Mouse (Mus musculus) midbrain, embryonic 13.5 days (tissue): ENCODE measurements at regions not wholly inside any gene's neighbourhood (a gene's known extent, or its start where the extent isn't known, plus 50 kb on each side); places are given as distances from the start of the nearest gene placed in this dataset.
A peak's percentile ranks its signal among the peaks of the same experiment; 100 is the strongest.

ENCODE experiments used
- ATAC-seq: fragments of 200-750 bp; cut with Nextera tagmentation; 2 replicates; pipeline ENCODE4 v1.8.0; 2017; ENCODE audit warnings: mild to moderate bottlenecking, moderate TSS enrichment, moderate library complexity
- H3K27ac ChIP-seq: fragments of 300-500 bp; sonication (generic); 2 replicates; pipeline ENCODE4 v1.5.1; 2015; ENCODE audit warnings: inconsistent platforms, mild to moderate bottlenecking, moderate library complexity
- H3K27me3 ChIP-seq: fragments of 300-500 bp; sonication (generic); 2 replicates; pipeline ENCODE4 v1.6.1; 2015; ENCODE audit warnings: mild to moderate bottlenecking, inconsistent platforms
- H3K36me3 ChIP-seq: fragments of 300-500 bp; sonication (generic); 2 replicates; pipeline ENCODE4 v1.6.1; 2015; ENCODE audit warnings: mild to moderate bottlenecking, inconsistent platforms
- H3K4me1 ChIP-seq: fragments of 300-500 bp; sonication (generic); replicated peaks from 2 replicates; pipeline ENCODE4 v1.6.1; 2015; ENCODE audit warnings: inconsistent platforms
- H3K4me2 ChIP-seq: fragments of 300-500 bp; sonication (generic); replicated peaks from 2 replicates; pipeline ENCODE4 v1.6.1; 2015; ENCODE audit warnings: moderate library complexity, mild to moderate bottlenecking, inconsistent platforms
- H3K4me3 ChIP-seq: fragments of 300-500 bp; sonication (generic); replicated peaks from 2 replicates; pipeline ENCODE4 v1.5.1; 2015; ENCODE audit warnings: mild to moderate bottlenecking, inconsistent platforms
- H3K9ac ChIP-seq: fragments of 300-500 bp; sonication (generic); replicated peaks from 2 replicates; pipeline ENCODE4 v1.6.1; 2015; ENCODE audit warnings: mild to moderate bottlenecking, inconsistent platforms
- H3K9me3 ChIP-seq: fragments of 300-500 bp; sonication (generic); 2 replicates; pipeline ENCODE4 v1.6.1; 2016; ENCODE audit warnings: mild to moderate bottlenecking, inconsistent platforms
- WGBS: fragments of 180-500 bp; shearing (Covaris S2); methylation state at CpG from one replicate; pipeline ENCODE4 v1.1.7; 2015; 5-methylcytosine and 5-hydroxymethylcytosine counted together

DNA sequence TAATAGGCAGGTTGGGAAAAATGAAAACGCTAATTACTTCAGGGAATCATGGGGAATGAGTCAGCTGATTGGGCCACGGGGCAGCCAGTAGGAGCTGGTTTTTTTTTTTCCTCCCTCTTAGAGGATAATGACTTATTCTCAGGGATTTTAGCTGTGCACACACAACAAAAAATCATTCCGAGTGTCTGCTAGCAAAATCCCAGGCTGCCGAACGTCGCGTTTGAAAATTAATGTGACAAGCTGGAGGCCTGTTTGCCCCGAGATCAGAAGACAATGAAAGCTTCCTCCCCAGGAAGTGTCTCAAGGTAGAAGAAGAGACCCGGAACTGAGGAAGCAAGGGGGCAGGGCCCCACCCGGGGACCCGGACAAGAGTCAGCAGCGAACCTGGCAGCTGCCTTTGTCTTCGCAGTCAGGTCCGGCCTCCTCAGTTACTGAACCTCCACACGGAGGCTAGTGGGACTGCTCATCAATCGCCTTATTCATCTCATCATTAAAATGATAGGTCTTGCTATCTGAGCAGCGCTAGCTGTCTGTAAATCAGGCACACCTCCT, 350.8 kb upstream of the Zmiz1 start:
- Histone ChIP-seq H3K4me3 (peak overlapping the region; percentile 15; the same call in 1 of the 2 replicates), H3K27me3 (no peaks in the 10 kb centered on the region)

DNA sequence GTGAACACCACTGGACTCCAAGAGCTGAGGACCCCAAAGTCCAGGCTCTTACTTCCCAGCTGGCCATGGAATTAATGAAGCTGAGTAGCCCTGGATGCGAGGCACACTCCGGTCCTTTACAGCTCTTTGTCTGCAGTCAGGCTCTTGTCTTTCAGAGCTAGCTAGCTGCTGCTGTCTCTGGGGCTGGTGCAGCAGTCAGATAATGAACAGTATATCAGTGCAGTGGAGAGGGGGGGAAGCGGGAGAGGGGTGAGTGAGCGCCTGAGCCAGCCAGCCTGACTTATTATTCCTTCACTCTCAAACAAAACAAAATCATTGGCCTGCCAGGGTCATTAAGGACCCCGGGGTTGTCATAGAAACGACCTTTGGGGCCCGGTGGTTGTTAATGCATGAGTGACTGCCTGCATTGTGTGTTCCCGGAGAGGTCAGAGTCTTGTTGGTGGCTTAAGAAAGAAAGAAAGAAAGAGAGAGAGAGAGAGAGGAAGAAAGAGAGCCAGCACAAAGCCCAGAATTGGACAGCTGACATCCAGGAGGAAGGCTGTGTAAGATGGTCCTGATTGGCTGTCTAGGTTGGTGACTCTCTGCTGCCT, 350.2 kb upstream of the Zmiz1 start:
- Histone ChIP-seq H3K4me1 (peaks cover 39% of the 10 kb centered on the region), H3K4me3 (no peak overlapping the region; the same call in 1 of the 2 replicates), H3K27me3 (no peaks in the 10 kb centered on the region), H3K9ac (peak overlapping the region; percentile 54), H3K27ac (peak overlapping the region; percentile 97), H3K4me2 (peak overlapping the region; percentile 37), H3K9me3 (no peaks in the 10 kb centered on the region), H3K36me3 (no peaks in the 10 kb centered on the region)
- peak; percentile 97 for ATAC-seq
- WGBS, result 1% methylated on average over 8 of the region's 8 CpGs

More for the DNA sequence above, 350.8 kb upstream of the Zmiz1 start:
- Histone ChIP-seq H3K27ac (peak overlapping the region; percentile 97), H3K4me1 (peaks cover 39% of the 10 kb centered on the region), H3K4me2 (peak overlapping the region; percentile 37), H3K9ac (peak overlapping the region; percentile 54), H3K9me3 (no peaks in the 10 kb centered on the region), H3K36me3 (no peaks in the 10 kb centered on the region)
- 3% methylated on average over 17 of the region's 17 CpGs for WGBS
- ATAC-seq, result peak; percentile 65

DNA sequence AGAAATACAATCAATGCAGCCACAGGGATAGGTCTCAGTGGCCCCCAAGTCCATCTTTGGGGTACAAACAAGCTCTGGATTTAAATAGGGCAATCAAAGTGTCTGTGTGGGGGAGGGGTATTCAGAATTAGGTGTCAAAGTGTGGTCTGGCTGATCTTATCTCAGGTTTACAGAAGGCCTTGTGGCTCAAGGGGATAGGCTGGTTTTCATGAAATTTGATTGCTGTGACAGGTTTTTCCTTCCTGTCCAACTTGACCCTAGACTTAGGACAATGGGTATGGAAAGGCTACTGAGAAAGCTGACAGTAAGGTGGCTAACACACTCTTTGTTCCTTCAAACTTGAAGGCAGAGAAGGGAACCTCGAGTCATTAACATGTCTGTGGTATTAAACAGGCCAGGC, 349.3 kb upstream of the Zmiz1 start:
- ATAC-seq, result no peak
- Histone ChIP-seq H3K4me2 (no peak overlapping the region), H3K27me3 (no peaks in the 10 kb centered on the region), H3K4me1 (peaks cover 42% of the 10 kb centered on the region), H3K9me3 (no peaks in the 10 kb centered on the region), H3K9ac (no peak overlapping the region), H3K27ac (peak overlapping the region; percentile 97), H3K4me3 (no peak overlapping the region), H3K36me3 (no peaks in the 10 kb centered on the region)
- WGBS, result 34% methylated on average over 1 of the region's 1 CpGs

DNA sequence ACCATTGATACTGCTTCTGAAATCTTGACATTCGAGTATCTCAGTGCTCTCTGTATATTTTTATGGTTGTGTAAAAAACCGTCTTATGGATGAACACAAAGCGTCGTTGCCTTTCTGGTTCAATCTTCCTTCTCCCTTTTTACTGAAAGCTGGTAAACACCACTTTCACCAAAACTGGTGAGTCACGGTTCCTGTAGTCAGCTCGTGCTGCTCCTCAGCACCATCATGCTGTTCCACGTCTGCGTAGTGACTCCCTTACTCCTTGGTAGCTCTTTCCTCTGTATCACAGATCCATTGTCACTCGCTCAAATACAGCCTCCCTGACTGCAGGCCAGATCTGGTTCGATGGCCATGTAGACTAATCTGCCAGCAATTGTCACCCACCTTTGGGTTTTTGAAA, 346.2 kb upstream of the Zmiz1 start:
- Histone ChIP-seq H3K9me3 (0 out of 2 replicates have a peak, but pooled peaks cover under 1% of the 10 kb centered on the region), H3K27me3 (no peaks in the 10 kb centered on the region), H3K27ac (no peak overlapping the region), H3K4me2 (no peak overlapping the region), H3K9ac (no peak overlapping the region), H3K4me3 (no peak overlapping the region), H3K4me1 (peaks cover 41% of the 10 kb centered on the region), H3K36me3 (no peaks in the 10 kb centered on the region)
- 79% methylated on average over 10 of the region's 10 CpGs for WGBS
- no peak for ATAC-seq

DNA sequence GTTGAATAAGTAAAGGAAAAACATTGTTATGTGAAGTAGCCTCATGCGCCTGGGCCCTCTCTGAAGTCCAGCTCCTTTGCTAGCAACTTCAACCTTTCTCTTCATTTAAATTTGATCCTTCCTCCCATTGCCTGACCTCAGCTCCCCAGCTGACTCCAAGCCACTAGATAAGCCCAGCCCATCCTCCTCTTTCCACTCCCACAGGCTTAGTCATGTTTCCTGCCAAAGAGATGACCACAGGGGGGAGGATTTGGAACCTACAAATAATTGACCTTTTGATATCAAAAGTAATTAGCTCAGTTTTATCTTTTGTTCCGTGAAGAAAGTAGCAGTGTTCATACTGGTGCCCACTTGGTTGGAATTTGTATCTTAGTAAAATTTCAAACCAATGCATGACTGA, 345.7 kb upstream of the Zmiz1 start:
- no peak overlapping the region for H3K9ac ChIP-seq
- no peak overlapping the region for H3K4me2 ChIP-seq
- H3K4me1 ChIP-seq, result peaks cover 36% of the 10 kb centered on the region
- H3K36me3 ChIP-seq, result no peaks in the 10 kb centered on the region
- no peak overlapping the region for H3K27ac ChIP-seq
- no peaks in the 10 kb centered on the region for H3K27me3 ChIP-seq
- no peak overlapping the region for H3K4me3 ChIP-seq
- ATAC-seq, result no peak
- H3K9me3 ChIP-seq, result 0 out of 2 replicates have a peak, but pooled peaks cover 3% of the 10 kb centered on the region
- 67% methylated on average over 2 of the region's 2 CpGs for WGBS

DNA sequence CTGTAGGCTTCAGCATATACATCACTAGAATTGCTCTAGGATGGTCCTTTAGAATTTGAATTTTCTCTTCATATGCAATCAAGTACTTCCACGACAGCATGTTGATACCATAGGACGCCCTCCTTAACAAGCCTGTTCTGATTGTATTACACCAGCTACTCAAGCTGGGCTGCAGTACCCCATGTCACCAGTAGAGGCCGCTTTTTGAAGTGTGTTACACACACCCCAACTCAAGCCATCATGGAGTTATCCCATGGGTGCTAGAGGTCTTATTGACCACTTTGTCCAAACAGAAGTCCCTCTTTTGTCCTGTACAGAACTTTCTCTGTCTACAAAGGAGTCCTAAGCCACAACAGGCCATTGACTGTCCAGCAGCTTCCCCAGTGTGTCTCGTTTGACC, 342.6 kb upstream of the Zmiz1 start:
- peaks cover 16% of the 10 kb centered on the region for H3K4me1 ChIP-seq
- no peak overlapping the region for H3K27ac ChIP-seq
- no peaks in the 10 kb centered on the region for H3K36me3 ChIP-seq
- no peaks in the 10 kb centered on the region for H3K27me3 ChIP-seq
- H3K9me3 ChIP-seq, result 0 out of 2 replicates have a peak, but pooled peaks cover 3% of the 10 kb centered on the region
- H3K9ac ChIP-seq, result no peak overlapping the region
- ATAC-seq, result no peak
- H3K4me2 ChIP-seq, result no peak overlapping the region
- no peak overlapping the region for H3K4me3 ChIP-seq
- 51% methylated on average over 4 of the region's 4 CpGs for WGBS

DNA sequence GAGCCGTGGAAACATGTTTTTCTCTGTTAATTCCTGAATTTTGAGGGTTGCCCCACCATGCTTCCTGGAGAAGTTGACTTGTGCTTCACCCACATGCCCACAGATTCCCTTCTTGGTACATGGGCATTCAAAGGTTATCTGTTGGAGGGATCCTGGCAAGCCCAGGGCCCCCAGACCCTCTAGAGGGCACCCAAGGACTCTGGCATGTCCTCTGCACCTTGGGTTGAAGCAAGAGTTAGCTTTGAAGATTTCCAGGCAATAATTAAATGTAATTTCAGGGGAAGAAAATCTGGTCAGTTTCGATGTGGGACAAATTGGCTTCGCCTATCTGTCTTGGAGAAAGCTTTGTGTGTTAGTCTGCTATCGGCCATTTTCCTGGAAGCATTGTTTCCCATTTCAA, 339.0 kb upstream of the Zmiz1 start:
- H3K9me3 ChIP-seq, result 0 out of 2 replicates have a peak, but pooled peaks cover 3% of the 10 kb centered on the region
- H3K36me3 ChIP-seq, result no peaks in the 10 kb centered on the region
- no peak overlapping the region for H3K4me2 ChIP-seq
- 75% methylated on average over 4 of the region's 4 CpGs for WGBS
- no peak overlapping the region for H3K4me3 ChIP-seq
- no peak overlapping the region for H3K27ac ChIP-seq
- peaks cover 26% of the 10 kb centered on the region for H3K4me1 ChIP-seq
- no peaks in the 10 kb centered on the region for H3K27me3 ChIP-seq
- no peak for ATAC-seq
- no peak overlapping the region for H3K9ac ChIP-seq

DNA sequence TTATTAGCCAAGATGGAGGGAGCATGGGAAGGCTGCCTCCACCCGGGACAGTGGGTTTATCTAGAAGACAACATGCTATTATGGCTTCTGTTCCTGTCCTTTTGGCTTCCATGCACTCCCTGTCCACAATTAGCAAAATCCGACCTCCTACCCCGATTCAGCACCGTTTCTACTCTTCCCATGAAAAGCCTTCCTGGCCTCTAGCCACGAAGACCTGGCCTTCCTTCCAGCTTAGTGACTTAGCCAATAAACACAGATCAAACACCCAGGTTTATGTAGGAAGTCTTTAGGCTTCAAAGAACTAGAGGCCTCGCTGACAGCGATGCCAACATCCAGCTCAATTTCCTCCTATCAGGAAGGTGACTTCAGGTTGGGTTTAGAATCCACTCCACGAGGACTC, 338.5 kb upstream of the Zmiz1 start:
- Histone ChIP-seq H3K4me3 (no peak overlapping the region), H3K9me3 (0 out of 2 replicates have a peak, but pooled peaks cover 3% of the 10 kb centered on the region), H3K9ac (no peak overlapping the region), H3K27me3 (no peaks in the 10 kb centered on the region), H3K4me2 (no peak overlapping the region), H3K36me3 (no peaks in the 10 kb centered on the region), H3K27ac (no peak overlapping the region), H3K4me1 (peaks cover 21% of the 10 kb centered on the region)
- 75% methylated on average over 8 of the region's 8 CpGs for WGBS
- ATAC-seq, result no peak

DNA sequence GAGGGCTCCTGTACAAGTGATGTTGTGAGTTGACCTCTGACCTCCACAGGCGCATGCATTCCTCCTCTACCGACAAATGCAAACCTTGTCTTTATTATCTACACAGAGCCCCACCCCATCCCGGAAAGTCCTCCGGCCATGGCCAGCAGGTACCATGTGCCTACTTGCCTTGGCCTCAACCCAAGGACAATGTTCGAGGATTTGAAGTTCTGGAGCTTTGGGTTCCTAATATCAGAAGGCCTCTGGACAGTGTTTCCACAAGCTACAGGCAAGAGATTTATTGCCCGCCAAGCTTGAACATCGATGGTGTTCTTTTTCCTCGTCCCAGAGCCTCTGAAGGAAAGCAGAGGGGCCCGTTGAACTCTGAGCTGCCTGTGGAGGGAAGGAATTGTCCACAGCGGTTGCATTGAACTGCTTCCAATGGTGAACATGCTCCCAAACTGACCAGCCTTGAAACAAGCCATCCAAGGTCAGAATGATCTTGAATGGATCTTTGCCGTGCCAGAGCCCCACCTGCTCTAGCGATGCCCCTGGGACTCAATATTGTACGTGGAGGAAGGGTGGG, 335.9 kb upstream of the Zmiz1 start:
- Histone ChIP-seq H3K27me3 (no peaks in the 10 kb centered on the region), H3K4me1 (peaks cover 41% of the 10 kb centered on the region), H3K27ac (peak overlapping the region; percentile 77), H3K9me3 (0 out of 2 replicates have a peak, but pooled peaks cover under 1% of the 10 kb centered on the region), H3K4me2 (no peak overlapping the region), H3K9ac (no peak overlapping the region), H3K4me3 (no peak overlapping the region), H3K36me3 (no peaks in the 10 kb centered on the region)
- 89% methylated on average over 13 of the region's 13 CpGs for WGBS
- no peak for ATAC-seq

DNA sequence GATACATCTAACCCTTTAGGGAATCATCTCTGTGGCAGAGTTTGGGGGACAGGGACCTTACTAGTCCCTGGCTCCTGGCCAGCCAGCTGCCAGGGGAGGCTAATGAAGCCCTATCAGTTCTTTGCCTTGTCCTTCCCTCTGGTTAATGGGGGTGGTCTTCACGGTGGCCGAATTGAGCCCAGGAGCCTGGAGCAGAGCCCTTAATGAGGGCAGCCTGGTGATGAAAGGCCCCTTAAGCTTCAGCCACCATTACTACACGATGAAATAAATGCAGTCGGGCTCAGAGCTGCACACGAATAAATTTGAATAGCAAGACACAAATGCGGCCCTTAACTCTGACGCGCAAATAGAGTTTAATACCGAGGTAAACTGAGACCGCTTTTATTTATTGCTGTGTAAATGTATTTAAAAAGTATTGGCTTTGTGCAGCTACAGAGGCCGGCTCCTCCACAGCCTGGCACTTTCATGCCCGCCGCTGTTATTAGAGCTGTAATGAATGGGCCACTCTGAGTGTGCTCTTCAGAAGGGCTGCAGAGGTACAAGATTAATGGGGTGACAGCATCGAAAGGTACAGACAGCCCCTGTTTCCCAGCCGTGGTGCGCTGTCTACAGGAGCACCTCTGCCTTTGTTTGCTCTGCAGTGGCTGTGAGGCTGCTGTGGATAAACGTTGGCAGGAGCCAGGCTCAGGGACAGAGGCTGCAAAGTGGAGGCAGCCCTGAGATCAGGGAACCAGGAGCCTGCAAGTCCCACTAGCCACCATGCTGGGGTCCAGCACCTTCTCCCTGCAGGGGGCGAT, 335.2 kb upstream of the Zmiz1 start:
- Histone ChIP-seq H3K9ac (0 out of 2 replicates have a peak overlapping the region, but pooled peaks have one; percentile 19), H3K4me2 (no peak overlapping the region)
- WGBS, result 27% methylated on average over 18 of the region's 18 CpGs

DNA sequence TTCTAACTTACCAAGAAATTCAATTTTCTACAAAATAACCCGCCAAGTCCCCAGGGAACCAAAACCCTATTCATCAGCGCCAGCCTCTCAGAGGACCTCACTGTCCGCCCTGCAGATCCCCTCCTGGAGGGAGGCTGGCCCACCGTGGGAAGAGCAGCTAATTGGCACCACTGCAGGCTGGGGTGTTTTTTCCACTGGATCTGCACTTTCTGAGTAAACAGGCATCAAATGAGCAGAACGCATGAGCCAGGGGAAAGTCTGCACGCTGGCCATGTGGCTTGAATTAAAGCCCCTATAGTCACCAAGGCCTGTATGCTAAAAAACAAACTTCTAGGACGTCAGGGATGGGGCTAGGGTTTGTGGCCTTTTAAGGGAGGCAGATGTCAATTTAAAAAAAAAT, 332.4 kb upstream of the Zmiz1 start:
- Histone ChIP-seq H3K4me2 (no peak overlapping the region), H3K4me3 (no peak overlapping the region), H3K9ac (0 out of 2 replicates have a peak overlapping the region, but pooled peaks have one; percentile 36), H3K36me3 (no peaks in the 10 kb centered on the region), H3K4me1 (peaks cover 45% of the 10 kb centered on the region), H3K27ac (peak overlapping the region; percentile 76), H3K9me3 (no peaks in the 10 kb centered on the region), H3K27me3 (no peaks in the 10 kb centered on the region)
- 32% methylated on average over 7 of the region's 7 CpGs for WGBS
- ATAC-seq, result no peak

More for the DNA sequence above, 335.2 kb upstream of the Zmiz1 start:
- peak overlapping the region; percentile 77 for H3K27ac ChIP-seq
- H3K9me3 ChIP-seq, result no peaks in the 10 kb centered on the region
- no peaks in the 10 kb centered on the region for H3K27me3 ChIP-seq
- no peak; the same call in 1 of the 2 replicates for ATAC-seq
- peaks cover 48% of the 10 kb centered on the region for H3K4me1 ChIP-seq
- no peak overlapping the region for H3K4me3 ChIP-seq
- no peaks in the 10 kb centered on the region for H3K36me3 ChIP-seq
